Mouse (Mus musculus): ENCODE measurements at regions not wholly inside any gene's neighbourhood (a gene's known extent, or its start where the extent isn't known, plus 50 kb on each side); places are given as distances from the start of the nearest gene placed in this dataset.

DNA sequence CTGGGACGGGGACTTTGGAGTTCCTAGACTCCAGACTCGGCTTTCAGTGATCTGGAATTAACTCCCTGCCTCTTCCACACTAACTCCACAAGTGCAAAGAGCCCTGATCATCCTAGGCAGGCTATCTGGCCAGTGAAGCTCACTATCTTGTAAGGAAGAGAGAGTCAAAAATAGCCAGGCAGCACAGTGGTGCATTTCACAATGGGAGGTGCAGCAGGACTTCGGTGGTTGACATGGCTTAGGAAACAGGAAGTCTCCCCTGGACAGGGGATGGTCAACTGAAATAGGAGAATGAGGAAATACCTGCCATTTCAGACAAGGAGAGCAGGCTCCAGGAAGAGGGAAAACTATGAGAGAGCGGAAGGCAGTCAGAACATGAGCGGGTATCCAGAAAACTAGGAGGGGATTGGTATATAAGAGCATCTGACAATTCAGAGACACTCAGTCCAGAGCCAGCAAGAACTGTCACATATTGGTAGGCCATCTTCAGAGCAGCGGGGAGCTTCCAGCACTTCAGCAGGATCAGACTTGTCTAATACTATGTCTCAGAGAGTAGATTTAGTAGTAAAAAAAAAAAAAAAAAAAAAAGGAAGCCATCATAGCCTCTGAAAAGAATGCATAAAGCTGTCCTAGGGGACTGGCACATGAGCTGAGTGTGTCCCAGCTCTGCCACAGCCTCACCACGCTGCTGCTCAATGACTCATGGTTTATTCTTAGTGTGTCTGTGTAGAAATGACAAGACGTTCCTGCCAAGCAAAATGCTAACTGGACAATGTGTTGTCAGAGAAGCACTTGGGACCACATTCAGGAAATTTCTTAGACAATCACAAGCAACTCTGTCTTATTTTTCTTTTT, 184.5 kb upstream of the Cpeb2 start:
- no peak for DNase-seq (ENCODE audit: low spot score in 2 of 2)

DNA sequence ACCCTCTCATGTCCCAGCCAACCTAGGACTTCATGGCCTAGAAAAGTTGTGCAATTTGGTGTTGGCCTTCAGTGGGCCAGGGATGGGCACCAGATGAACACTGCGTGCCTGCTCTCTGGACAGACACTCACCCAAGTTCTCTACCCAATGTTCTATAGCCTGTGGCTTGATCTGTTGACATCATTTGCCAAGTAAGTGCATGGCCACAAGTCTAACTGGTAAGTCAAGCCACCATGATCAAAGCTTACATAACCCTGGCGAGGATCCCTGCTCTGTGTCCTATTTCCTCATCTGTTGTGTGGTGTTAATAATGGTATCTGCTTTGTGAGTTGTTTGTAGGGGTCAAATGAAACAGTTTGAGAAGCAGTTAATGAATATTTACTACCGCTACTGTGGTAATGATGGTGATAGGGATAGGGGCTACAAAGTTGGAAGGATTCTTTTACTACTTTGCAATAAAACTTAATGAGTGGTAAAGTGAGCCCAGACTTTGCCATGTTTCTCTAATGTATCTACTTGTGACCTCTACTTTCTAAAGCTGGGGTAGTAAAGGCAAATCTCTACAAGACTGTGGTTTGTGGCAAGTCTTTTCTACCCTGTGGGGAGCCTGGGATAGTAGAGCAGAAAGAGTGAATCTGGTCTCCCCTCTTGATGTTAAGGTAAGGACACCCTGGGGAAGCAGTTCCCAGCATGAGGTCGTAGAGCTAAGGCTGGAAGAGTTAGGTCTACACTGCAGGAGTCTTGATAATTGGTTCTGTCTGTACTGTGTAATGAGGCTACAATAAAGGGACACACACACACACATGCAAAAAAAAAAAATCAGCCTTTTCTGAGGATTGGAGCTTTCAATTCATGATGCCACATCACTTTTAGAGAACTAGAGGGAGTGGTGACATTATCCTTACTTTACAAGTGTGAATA, 183.3 kb upstream of the Cpeb2 start:
- DNase-seq (ENCODE audit: low spot score in 2 of 2): no peak

DNA sequence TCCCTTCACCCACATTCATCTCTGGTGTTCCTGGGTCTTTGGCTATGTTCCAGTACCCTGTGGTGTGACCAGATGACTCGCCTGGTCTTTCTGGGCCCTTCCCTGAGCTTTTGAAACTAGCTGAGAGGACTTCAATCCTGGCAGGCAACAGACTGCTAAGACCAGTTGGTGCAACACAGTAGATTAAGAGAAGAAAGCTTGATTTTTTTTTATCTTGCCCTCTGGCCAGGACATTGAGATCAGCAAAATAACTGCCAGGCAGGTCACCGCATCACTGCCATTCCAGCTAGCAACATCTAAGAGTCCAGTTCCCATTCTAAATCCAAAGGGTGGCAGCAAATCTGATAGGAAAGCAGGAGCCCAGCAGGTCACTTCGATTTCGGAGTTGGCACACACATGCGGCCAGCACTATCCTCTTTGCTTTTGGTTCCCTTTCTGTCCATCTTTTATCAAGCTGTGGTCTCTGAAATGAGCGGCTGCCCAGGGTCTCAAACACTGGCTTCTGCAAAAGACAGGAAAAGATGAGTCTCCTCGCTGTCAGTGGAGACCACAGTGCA, 181.9 kb upstream of the Cpeb2 start:
- no peak for DNase-seq (ENCODE audit: low spot score in 2 of 2)

DNA sequence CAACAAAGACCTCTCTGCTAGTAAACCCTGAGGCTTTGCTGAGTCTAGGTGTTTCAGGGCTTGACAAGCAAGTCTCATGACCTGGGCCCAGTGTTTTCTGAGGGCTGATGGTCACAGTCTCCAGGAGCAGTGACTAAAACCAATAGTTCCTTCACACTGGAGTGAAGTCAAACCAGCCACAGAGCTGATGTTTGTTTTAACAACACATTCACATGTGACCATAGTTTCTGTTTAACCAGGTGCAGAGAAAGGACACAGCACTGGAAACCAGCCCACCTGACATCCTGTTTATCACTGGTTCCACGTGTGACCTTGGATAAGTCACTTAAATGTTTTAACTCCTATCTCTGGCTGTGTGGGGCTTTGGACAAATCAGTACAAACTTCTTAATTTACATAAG, 180.3 kb upstream of the Cpeb2 start:
- no peak for DNase-seq (ENCODE audit: low spot score in 2 of 2)

DNA sequence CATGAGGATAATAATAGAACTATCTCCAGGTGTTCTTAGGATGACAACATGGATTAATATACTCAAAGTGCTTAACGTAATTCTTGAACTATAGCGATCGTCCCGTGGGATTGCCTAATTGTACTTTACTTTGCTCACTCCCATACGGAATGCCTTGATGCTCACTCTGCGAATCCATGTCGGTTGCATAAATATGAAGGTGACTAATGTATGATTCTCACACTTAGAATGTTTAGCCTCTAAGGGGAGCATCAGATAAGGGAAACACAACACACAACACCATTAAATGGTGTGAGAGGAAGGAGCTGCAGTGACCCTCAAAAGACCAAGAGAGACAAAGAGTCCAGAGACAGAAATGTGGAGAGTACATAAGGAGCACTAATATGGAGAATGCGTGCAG, 178.4 kb upstream of the Cpeb2 start:
- DNase-seq (ENCODE audit: low spot score in 2 of 2): no peak

DNA sequence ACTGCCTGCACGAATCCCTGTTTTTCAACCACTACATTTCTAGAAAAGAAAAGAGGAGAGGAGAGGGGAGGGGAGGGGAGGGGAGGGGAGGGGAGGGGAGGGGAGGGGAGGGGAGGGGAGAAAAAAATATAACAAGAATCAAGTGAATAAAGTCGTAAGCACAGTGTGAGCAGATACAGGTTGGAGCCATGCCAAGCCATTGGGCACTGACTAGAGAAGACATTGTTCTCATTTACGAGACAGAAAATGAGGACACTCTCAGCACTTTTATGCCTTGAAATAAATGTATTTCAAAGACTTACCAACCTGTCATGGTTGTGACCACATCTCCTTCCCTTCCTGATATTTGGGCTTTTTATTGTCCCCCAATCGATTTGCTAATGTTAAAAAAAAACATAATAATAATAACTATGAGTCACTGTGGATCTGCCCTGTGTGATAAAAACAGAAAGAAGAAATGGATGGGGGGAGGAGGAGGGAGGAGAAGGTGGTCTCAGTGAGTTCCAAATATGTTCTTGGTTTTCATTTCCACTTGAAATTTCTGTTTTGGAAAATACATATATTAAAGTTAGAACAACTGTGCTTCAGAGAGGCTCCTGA, 177.8 kb upstream of the Cpeb2 start:
- no peak for DNase-seq (ENCODE audit: low spot score in 2 of 2)

DNA sequence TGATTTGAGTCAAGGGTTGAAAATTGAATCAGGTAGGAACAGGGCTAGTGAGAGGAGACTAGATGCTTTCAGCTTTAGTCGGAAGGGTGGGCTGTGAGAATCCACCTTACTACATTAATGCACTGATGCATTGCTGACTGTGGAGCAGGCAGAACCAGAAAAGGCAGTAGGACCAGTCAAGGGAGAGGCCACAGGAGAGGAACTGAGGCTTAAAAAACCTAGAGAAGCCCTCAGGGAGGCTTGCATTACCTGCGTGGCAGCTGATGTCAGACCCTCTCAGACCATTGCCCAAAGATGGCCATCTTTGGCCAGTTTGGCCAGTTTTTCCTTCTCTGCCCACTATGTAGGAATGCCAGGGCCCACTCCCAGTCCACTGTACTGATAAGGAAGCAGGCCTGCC, 176.5 kb upstream of the Cpeb2 start:
- DNase-seq (ENCODE audit: low spot score in 2 of 2): no peak

DNA sequence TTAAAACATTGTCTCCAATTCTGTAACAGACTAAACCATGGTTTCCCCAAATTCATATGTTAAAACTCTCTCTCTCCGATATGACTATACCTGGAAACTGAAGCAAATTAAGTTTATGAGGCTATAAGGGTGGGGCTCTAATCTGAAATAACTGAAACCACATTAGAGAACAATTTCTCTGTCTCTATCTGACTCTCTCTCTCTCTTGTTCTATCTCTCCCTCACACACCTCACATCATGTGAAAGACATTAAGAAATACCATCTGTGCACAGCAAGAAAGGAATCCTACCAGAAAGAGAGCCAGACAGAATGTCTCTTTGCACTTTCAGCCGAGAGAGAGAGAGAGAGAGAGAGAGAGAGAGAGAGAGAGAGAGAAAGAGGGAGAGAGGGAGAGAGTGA, 171.7 kb upstream of the Cpeb2 start:
- no peak for DNase-seq (ENCODE audit: low spot score in 2 of 2)

DNA sequence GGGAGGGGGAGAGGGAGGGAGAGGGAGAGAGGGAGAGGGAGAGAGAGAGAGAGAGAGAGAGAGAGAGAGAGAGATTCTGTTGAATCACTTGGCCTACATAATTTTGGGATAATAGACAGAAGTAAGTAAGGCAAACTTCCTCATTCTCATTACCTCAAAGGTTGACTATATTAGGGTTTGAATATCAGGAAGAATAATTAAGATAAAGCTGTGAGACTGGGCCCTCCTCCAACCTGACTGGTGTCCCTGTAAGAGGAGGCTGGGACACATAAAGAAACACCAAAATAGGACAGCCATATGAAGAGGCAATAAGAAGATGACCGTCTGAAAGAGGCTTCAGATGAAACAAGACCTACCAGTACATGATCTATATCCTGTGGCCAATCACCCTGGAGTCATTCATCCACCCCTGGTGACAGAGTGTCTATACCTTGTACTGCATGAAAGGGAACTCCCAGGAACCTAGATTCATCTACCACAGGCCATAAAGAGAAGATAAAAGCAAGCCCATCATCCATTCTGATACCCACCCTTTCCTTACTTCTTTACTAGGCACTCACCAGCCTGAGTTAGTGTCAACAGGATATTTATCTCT, 171.1 kb upstream of the Cpeb2 start:
- DNase-seq (ENCODE audit: low spot score in 2 of 2): no peak

DNA sequence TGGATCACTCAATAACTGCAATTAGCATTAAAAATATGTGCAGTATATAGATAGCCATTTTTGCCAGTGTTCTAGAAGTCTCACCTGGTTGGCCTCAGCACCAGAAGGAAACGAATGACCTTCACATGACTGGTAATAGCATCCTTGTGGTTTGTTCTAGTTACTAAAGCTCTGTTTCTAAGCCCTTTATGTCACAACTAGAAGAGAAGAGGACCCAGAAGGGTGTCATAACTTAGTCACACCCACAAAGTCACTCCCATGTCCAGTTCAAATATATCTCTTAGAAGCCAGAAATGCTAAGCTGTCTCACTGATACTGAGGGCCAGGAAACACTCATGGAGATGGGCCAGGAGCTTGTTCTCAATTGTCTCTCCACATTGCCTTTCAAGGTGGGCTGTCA, 170.5 kb upstream of the Cpeb2 start:
- DNase-seq (ENCODE audit: low spot score in 2 of 2): no peak

DNA sequence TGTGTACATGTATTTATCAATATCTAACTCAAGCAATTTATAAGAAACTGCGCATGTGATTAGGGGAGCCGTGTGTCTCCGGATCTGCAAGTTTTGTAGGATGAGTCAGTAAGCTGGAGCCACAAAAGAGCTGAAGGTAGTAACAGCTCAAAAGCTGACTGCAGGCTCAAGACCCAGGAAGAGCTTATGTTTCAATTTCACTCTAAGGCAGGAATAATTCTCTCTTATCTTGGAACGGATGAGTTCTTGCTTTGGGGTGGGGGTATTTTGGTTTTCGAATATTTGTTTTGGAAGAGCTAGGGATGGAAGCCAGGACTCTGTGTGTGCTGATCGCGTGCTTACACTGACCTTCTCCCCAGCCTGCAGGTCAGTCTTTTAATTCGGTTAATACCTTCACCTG, 169.6 kb upstream of the Cpeb2 start:
- DNase-seq (ENCODE audit: low spot score in 2 of 2): no peak

DNA sequence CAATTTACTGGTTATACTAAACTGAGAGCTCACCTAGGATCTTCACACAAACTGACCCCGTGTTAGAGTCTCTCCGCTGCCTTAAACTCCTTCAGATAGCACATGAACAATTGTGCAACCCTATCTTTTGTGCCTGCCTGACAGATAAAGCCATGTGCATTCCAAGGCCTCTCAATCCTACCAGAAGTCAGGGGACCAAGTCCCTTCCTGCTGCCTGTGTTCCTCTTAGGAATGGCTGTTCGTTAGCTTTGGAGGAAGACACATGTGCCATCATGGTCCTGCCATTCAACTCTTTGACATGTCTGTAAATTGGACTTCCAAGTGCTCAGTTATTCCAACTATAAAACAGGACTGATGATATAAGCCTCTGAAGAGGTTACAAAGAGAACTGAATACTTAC, 161.4 kb upstream of the Cpeb2 start:
- DNase-seq (ENCODE audit: low spot score in 2 of 2): no peak

DNA sequence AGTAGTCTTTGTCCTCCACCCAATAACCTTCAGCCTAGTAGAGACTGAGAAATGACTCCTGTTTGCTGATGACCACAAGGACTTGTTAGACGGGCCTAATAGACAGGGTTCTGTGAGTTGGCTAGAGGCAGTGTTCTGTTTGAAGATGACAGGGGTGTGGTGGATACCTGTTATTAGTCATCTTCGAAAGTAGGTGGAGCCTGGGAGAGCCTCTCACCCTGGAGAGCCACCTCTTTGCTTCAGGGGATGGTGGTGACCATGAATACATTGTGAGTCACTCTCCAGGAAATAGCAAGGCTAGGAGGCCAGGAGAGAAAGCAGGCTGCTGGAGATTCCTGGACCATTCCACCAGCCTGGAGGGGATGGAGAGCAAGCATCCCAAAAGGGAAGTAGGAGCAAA, 160.6 kb upstream of the Cpeb2 start:
- DNase-seq (ENCODE audit: low spot score in 2 of 2): no peak

DNA sequence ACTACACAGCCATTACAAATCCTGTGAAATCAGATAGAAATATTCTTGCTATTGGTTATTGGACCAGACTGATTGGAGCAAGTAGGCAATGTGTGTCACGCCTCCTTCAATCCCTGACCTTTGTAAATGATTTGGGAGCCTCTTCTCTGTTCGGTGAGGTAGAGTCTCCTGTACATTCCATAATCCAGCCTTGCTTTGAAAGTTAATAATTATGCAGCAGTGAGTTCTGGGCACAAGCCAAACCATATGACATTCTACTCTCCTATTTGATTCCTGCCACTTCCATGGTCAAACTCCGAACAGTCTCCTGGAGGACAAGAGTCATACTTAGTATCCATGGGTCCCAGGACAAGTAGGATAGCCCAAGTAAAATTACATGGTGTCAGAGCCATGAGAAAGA, 158.4 kb upstream of the Cpeb2 start:
- DNase-seq (ENCODE audit: low spot score in 2 of 2): no peak

DNA sequence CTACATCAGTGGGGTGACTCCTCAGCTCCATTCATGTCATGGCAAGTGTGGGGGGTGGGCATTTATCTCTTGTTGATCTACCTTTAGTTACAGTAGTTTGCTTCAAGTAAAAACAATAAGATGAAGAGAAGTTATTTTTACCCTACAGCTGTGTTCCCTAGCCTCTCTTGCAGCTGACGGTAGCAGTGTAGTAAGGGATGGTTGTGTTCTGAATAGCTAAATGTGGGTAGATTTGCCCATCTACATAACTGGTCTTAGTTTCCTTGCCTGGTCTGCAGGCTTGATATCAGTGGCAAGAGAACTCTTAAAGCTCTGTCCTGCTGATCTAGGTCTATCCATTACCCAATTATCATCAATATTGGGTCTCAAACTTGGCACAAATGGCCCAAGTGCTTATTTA, 152.7 kb upstream of the Cpeb2 start:
- no peak for DNase-seq (ENCODE audit: low spot score in 2 of 2)

DNA sequence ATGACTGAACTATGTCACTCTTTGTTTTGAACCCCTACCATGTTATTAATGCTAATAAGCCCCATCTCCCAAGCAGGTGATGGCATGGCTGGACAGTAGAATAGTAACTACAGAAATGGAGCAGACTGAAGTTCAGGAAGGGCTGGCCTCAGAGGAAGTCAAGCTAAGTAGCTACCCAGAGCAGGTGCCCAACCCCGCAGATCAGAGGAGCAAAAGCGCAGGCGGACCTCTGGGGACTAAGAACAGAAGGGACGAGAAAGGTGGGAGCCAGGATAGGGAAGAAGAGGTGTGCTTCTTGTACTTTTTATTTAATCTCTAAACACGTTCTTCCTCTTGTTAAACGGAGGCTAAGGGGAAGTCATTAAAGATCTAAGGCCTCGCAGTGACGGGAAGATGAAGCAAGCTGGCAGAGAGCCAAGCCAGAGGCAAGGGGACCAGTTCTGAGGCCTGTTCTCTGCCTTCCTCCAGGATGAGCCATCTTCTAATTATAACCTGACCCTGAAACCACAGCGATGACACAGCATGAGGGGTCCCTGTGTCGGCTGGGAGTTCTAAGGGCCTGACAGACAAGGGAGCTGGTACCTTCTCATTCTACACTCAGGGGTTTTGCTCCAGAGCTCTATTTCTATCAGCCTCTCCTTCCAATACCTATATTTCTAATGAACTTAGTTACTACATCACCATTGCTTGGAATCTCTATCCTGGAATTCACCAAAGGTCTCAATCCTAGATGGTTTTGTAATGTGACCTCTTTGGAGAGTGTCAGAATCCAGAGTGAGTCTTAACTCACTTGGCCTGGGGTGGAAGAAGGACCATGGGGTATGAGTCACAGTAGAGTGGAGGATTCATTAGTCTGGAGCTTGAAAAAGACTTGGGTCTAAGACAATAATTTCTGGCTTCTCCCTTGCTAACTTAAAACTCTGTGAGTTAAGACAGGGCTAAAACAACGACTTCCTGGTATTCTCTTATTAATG, 151.1 kb upstream of the Cpeb2 start:
- no peak for DNase-seq (ENCODE audit: low spot score in 2 of 2)

DNA sequence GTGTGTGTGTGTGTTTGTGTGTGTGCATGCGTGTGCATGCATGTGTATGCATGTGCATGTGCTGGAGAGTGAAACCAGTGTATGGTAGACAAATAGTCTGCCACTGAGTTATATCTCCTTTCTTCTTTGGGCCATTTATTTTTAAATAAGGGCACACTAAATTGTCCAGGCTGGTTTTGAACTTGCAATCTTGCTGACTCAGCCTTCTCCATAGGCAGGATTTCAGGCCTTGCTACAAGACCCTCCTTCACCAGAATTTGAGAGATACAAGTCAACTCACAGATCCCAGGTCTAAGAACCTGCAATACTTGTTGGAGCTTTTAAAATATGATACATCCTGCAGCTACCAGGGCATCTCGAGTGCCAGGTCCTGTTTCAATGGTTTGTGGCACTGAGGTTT, 145.9 kb upstream of the Cpeb2 start:
- no peak for DNase-seq (ENCODE audit: low spot score in 2 of 2)

DNA sequence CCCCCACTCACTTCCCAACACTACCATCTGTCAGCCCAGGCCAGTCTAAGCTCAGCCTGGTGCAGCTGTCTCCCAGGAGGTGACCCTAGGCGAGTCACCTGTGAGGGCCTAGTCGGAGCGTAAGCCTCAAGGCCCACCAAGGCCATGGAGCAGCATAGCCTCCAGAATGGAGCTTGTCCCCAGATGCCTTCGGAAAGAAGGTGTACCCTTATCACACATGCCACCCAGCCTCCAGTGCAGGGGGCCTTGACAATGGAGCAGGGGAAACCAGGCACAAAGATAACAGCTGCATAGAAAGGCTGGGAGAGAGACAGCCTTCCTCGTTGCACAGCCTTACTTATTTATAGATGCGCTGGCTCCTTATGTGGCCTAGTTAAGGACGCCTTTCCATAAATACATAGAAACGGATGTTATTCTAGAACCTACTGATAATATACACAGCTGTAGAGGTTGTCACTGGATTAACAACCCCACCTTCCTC, 145.0 kb upstream of the Cpeb2 start:
- no peak for DNase-seq (ENCODE audit: low spot score in 2 of 2)

DNA sequence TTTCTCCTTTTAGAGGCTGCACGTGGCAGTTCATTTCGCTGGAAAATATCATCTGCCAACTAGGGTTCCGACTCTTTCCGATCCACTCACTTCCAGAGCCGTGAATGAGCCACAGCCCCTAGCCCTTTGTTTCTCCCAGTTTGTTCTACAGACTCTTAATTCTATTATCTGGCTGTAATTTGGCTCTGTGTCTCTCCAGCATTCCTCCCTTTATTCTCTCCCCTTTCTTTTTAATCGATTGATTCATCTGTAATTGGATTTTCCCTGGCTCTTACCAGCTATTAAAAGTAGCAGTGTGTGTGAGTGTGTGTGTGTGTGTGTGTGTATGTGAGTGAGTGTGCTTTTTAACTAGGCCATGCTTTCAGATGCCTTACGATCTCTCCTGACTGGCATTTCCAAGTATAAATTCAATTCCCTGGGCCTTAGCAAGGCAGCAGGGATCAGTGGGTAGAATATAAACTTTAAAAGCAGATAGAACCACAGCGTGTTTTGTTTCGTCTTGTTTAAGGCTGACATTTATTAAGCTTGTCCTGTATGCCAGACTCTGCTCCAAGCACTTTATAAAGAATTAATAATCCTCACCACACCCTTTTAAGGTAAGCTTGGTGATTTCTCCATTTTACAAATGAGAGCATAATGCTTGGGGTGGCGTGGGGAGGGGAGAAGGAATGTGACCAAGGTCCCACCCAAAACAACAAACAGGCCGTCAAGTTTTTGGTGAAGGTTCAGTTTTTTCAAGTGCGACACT, 144.1 kb upstream of the Cpeb2 start:
- DNase-seq (ENCODE audit: low spot score in 2 of 2): no peak

DNA sequence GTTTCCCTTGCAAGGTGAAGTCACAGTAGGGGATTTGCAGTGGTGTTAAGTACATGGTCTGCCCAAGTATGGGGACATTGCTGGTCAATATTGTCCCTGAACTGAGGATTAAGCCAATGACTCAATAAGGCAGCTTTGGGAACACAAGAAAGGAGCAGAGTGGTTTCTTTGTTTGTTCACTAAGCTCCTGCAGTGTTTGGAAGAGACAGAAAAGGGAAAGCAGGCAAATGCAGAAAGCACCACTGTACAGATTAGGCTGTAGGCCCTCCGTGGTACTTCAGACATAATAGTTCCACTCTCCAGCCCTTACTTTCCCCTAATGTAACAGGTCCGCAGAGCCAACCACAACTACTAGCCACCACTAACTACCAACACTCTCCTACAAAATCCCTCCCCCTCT, 143.5 kb upstream of the Cpeb2 start:
- DNase-seq (ENCODE audit: low spot score in 2 of 2): no peak

All from spleen, postnatal 36 days (tissue).